Mouse (Mus musculus): ENCODE measurements at regions not wholly inside any gene's neighbourhood (a gene's known extent, or its start where the extent isn't known, plus 50 kb on each side); places are given as distances from the start of the nearest gene placed in this dataset.

DNA sequence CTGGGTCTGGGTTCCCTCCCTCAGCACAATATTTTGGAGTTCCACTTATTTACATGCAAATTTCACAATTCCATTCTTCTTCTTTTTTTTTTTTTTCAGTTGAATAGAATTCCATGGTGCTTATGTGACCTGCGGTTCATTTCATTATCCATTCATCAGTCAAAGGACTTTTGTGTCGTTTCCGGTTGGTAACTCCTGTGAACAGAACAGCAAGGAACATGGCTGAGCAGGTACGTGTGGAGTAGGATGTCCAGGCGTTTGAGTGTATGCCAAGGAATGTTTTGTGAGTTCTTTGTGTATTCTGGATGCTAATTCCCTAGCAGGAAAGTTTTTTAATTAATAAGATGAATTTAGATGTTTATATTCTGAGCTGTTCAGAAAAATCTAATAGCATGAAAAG, 50.0 kb upstream of the Atp1b1 start:
- H3K27ac ChIP-seq (ENCODE audit: insufficient read depth, low read length), result no peak overlapping the region
- no peak for TF ChIP-seq POLR2A (IDR thresholded peaks at IDR 0.05; ENCODE audit: extremely low read depth, insufficient read depth, low read length)
- no peak for TF ChIP-seq CTCF (IDR thresholded peaks at IDR 0.05; ENCODE audit: extremely low read depth, insufficient read depth, low read length)
- H3K4me3 ChIP-seq (ENCODE audit: insufficient read depth, low read length), result no peak overlapping the region
- no peaks in the 10 kb centered on the region for H3K4me1 ChIP-seq (ENCODE audit: control insufficient read depth, insufficient read depth, low read length)

Measured in cortical plate, adult 2 months (tissue).